ENCODE assay signal across 7 mouse cellular contexts in the genomic region with DNA sequence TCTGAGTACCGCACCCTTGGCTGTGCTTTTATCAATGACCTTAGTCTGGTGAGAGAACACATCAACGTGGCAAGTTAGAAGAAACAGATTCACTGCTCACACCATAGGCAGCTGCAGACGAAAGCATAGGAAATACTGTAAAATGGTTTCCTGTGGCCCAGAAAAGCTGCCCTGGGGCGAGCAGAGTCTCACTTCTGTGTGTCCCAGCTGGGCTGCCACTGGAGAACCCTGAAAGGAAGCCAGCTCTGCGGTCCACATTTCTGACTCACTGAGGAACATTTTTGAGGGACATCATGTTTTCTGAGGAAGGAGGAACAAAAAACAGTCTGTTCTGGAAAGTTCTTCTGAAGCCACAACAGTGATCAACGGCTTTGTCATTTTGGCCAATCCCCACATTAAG.
DNase-seq lines count a peak whose midpoint lies in the region.

No protein-coding gene starts in this region.

- DNase-seq in 3T3-L1 (ENCODE audit: low read depth, low spot score) = peak; percentile 97
- peak; percentile 13 for DNase-seq in CD4-positive helper T cell, adult 2 months (ENCODE audit: low read depth, low spot score)
- DNase-seq in fibroblast of lung, adult 2 months (ENCODE audit: low read depth) = peak; percentile 86
- DNase-seq in lung, postnatal 36 days = peak; percentile 51
- DNase-seq in right cerebral cortex, postnatal 14 days = no peak
- no peak for DNase-seq in cerebellum, adult 8-10 months
- DNase-seq in cerebellum, postnatal 36 days = no peak

Comparison
In these comparisons a context has a peak if more than half of its experiments do, and no peak if none do; other contexts are left out.
1. DNase-seq: peak in 3T3-L1 (single experiment), CD4-positive helper T cell, adult 2 months (single experiment), fibroblast of lung, adult 2 months (single experiment) and lung, postnatal 36 days (single experiment); none in right cerebral cortex, postnatal 14 days (single experiment), cerebellum, adult 8-10 months (single experiment) and cerebellum, postnatal 36 days (0 of 2).